Mouse (Mus musculus) heart, embryonic 16.5 days (tissue): ENCODE results near the gene Snx6. TPM values are rescaled to one million over a fixed set of nuclear protein-coding genes. Genes with fewer than 3 reads are reported as not detected.
"Not testable (repeated sequence)": the region's sequence is repeated elsewhere in the genome, so short reads cannot be mapped to it uniquely, and the experiment has no call there.

Experiments
- ATAC-seq: fragments of 200-750 bp; cut with Nextera tagmentation; replicated peaks from 2 replicates; pipeline ENCODE4 v1.8.0; 2017; ENCODE audit warnings: moderate number of reproducible peaks; ENCODE audit not compliant: insufficient read depth, low FRiP score; ENCODE audit errors: extremely low read depth
- H3K27ac ChIP-seq: fragments of 300-500 bp; sonication (generic); 2 replicates; pipeline ENCODE4 v1.5.1; 2014; ENCODE audit warnings: mild to moderate bottlenecking, low read length, control low read depth, moderate library complexity
- H3K27me3 ChIP-seq: fragments of 300-500 bp; sonication (generic); 2 replicates; pipeline ENCODE4 v1.6.1; 2014; ENCODE audit warnings: low read length, mixed read lengths; ENCODE audit not compliant: control insufficient read depth, insufficient read depth
- H3K36me3 ChIP-seq: fragments of 300-500 bp; sonication (generic); 2 replicates; pipeline ENCODE4 v1.6.1; 2014; ENCODE audit not compliant: control insufficient read depth, insufficient read depth
- H3K4me1 ChIP-seq: fragments of 300-500 bp; sonication (generic); 2 replicates; pipeline ENCODE4 v1.6.1; 2014; ENCODE audit warnings: low read length, mixed read lengths; ENCODE audit not compliant: control insufficient read depth, insufficient read depth
- H3K4me2 ChIP-seq: fragments of 300-500 bp; sonication (generic); 2 replicates; pipeline ENCODE4 v1.6.1; 2014; ENCODE audit warnings: low read depth, mild to moderate bottlenecking, control low read depth, low read length
- H3K4me3 ChIP-seq: fragments of 300-500 bp; sonication (generic); 2 replicates; pipeline ENCODE4 v1.5.1; 2014; ENCODE audit warnings: mild to moderate bottlenecking, control low read depth, low read length
- H3K9ac ChIP-seq: fragments of 300-500 bp; sonication (generic); 2 replicates; pipeline ENCODE4 v1.6.1; 2014; ENCODE audit warnings: low read length, control low read depth
- H3K9me3 ChIP-seq: fragments of 300-500 bp; sonication (generic); replicated peaks from 2 replicates; pipeline ENCODE4 v1.6.1; 2016; ENCODE audit warnings: low read length; ENCODE audit not compliant: control insufficient read depth
- WGBS: fragments of 180-500 bp; shearing (Covaris S2); extraction: QIAGEN DNeasy Blood & Tissue Kit; methylation state at CpG from one replicate; pipeline ENCODE4 v1.1.7; 2014; 5-methylcytosine and 5-hydroxymethylcytosine counted together
- polyA plus RNA-seq: library from polyadenylated mRNA; unstranded; fragments of >200 nt; fragmentation: Nextera tagmentation; extraction: Ambion mirVana; gene quantifications from 2 replicates; pipeline ENCODE4 v1.2.1, GENCODE M21; 2015

Snx6 gene
- polyA plus RNA-seq, 1 experiment from 2014 or later: 107 TPM

DNA sequence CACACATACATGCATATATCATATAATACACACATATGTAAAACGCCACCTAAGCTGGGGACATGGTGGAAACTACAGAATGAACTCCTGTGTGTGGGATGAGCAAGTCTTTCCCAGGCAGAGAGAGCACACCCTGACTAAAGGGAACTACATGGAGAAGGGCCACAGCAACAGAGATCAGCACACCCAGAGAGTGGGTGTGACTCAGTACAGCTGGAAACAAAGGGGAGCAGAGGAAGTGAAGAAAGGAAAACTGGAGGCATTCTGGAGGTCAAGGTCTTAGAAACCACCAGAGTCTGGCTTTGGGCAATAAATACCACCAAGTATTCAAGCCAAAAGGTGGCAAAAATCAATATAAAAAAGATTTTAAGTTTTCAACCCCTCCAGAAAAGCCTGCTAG is 34.8 kb downstream of the Snx6 start:
- Histone ChIP-seq H3K27me3 (no peaks in the 10 kb centered on the region), H3K27ac (no peak overlapping the region), H3K4me2 (no peak overlapping the region), H3K36me3 (peaks cover 42% of the 10 kb centered on the region), H3K4me3 (no peak overlapping the region), H3K9me3 (no peaks in the 10 kb centered on the region; the same call in 1 of the 2 replicates), H3K9ac (no peak overlapping the region), H3K4me1 (no peaks in the 10 kb centered on the region)
- 93% methylated on average over 1 of the region's 1 CpGs for WGBS
- ATAC-seq: no peak

DNA sequence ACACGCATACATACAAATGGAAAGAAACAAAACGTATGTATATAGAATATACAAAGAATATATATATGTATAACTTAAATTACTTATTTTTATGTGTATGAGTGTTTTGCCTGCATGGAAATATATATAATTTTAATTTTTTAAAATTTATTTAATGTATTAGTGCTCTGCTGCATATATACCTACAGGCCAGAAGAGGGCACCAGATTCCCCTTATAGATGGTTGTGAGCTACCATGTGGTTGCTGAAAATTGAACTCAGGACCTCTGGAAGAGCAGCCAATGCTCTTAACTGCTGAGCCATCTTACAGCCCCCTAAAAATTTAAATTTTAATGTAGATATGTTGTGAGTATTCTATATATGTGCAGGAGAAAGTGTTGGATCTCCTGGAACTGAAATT is 36.7 kb downstream of the Snx6 start:
- Histone ChIP-seq H3K9me3 (no peaks in the 10 kb centered on the region; the same call in 1 of the 2 replicates), H3K36me3 (peaks cover 45% of the 10 kb centered on the region), H3K4me1 (no peaks in the 10 kb centered on the region), H3K4me3 (no peak overlapping the region), H3K27me3 (no peaks in the 10 kb centered on the region), H3K9ac (no peak overlapping the region), H3K4me2 (no peak overlapping the region), H3K27ac (no peak overlapping the region)
- ATAC-seq: no peak
- WGBS: 96% methylated on average over 2 of the region's 2 CpGs

DNA sequence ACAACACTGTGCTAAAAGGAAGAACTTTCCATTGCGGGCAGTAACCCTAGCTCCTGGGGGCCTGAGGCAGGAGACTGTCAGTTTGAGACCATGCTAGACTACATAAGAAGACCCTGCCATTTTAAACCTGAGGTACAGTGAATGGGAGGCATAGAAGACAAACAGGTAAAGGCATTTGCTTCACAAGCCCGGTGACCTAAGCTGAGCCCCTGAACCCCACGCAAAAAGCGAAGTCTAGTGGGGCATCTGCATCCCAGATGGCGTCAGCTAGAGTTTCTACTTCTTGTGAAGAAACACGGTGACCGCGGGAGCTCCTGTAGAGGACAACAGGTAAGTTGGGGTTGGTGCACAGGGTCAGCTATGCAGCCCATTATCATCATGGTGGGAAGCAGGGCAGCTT is 46.9 kb downstream of the Snx6 start:
- no peak overlapping the region for H3K4me3 ChIP-seq
- no peaks in the 10 kb centered on the region for H3K27me3 ChIP-seq
- no peak for ATAC-seq
- H3K9ac ChIP-seq: no peak overlapping the region
- no peak overlapping the region for H3K4me2 ChIP-seq
- WGBS: 93% methylated on average over 8 of the region's 8 CpGs
- no peak overlapping the region for H3K27ac ChIP-seq
- H3K9me3 ChIP-seq: no peaks in the 10 kb centered on the region
- H3K36me3 ChIP-seq: peaks cover 39% of the 10 kb centered on the region
- no peaks in the 10 kb centered on the region for H3K4me1 ChIP-seq

DNA sequence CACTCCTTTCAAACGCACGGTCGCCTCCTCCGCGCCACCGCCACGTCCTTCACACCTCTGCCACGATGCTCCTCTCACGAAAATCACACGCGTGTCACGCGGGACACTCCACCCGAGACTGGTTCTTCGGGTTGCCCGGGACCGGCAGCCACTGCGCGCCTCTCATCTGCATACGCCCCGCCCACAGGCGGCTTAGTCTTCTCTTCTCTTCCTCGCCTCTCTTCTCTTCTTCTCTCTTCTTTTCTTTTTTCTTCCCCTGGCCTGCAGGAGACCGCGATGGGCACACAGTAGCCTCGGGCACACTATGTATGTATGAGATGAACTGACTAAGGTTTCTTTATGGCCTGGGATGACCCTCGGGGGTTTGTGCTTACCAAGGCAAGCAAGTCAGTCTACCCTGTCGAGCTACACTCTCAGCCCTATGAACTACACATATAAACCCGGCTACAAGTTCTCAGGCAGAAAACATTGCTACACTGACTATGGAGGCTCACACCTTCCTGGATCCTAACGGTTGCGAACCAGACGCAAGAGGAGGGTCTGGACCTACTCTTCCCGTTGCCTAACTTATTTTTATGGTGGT is 56.8 kb downstream of the Snx6 start:
- H3K27me3 ChIP-seq, H3K9ac ChIP-seq, H3K36me3 ChIP-seq, H3K4me3 ChIP-seq, H3K4me2 ChIP-seq, H3K9me3 ChIP-seq, H3K27ac ChIP-seq, H3K4me1 ChIP-seq: not testable (repeated sequence)
- ATAC-seq: peak; percentile 37
- 0% methylated on average over 8 of the region's 33 CpGs for WGBS

DNA sequence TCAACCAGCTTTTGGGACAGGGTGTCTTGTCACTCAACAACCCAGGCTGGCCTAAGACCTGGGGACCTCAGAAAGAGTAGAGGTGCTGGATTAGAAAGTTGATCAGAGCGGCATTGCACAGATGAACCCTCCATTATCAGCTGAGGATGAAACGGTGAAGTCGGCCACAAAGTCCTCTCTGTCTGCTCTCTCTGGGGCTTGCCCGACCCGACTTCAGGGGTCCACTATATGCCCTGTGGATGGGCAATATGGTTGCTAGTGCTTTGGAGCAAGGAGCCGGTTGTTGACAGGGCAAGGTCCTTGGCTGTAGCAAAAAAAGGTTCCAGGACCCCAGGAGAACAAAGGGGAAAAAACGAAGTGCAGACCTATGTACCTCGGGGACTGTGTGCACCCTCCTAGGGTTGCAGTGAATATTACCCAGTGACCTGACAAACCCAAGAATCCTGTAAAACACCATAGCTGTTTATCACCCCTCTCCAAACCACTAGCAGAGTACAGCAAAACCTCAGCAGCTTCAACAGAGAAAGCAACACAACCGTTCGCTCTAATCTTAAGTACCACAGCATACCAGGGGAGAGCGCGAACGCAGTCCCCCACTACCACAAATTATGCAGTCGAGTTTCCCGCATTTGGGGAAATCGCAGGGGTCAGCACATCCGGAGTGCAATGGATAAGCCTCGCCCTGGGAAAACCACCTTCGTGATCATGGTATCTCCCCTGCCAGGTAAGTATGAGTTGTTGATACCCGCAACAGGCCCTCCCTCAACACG is 57.4 kb downstream of the Snx6 start:
- H3K36me3 ChIP-seq, H3K27me3 ChIP-seq, H3K27ac ChIP-seq, H3K4me3 ChIP-seq, H3K9ac ChIP-seq, H3K9me3 ChIP-seq, H3K4me1 ChIP-seq, H3K4me2 ChIP-seq: not testable (repeated sequence)
- no CpG with 5 or more reads among the region's 21 CpGs for WGBS
- peak; percentile 83 for ATAC-seq

DNA sequence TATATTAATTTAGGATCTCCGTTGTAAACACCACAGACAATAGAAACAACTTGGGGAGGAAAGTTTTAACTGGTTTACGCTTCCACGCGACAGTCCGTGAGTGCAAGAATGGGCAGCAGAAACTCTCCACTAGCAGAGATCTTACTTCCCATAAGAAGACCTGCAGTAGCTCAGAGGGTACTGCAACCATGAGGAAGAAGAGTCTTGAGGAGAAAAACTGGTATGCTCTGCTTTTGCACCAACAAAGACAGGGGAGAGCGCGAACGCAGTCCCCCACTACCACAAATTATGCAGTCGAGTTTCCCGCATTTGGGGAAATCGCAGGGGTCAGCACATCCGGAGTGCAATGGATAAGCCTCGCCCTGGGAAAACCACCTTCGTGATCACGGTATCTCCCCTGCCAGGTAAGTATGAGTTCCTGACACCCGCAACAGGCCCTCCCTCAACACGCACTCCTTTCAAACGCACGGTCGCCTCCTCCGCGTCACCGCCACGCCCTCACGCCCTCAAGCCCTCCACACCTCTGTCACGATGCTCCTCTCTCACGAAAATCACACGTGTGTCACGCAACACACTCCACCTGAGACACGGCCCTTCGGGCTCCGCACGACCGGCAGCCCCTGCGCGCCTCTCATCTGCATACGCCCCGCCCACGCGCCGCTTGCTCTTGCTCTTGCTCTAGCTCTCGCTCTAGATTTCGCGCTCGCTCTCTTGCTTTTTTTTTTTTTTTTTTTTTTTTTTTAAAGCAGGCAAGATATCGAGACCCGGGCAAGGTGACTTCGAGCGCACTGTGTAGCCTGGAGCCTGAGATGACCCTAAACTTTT is 61.0 kb downstream of the Snx6 start:
- H3K9ac ChIP-seq, H3K4me3 ChIP-seq, H3K27ac ChIP-seq, H3K27me3 ChIP-seq, H3K4me1 ChIP-seq, H3K4me2 ChIP-seq, H3K36me3 ChIP-seq, H3K9me3 ChIP-seq: not testable (repeated sequence)
- WGBS: 0% methylated on average over 7 of the region's 49 CpGs
- ATAC-seq: peak; percentile 50

DNA sequence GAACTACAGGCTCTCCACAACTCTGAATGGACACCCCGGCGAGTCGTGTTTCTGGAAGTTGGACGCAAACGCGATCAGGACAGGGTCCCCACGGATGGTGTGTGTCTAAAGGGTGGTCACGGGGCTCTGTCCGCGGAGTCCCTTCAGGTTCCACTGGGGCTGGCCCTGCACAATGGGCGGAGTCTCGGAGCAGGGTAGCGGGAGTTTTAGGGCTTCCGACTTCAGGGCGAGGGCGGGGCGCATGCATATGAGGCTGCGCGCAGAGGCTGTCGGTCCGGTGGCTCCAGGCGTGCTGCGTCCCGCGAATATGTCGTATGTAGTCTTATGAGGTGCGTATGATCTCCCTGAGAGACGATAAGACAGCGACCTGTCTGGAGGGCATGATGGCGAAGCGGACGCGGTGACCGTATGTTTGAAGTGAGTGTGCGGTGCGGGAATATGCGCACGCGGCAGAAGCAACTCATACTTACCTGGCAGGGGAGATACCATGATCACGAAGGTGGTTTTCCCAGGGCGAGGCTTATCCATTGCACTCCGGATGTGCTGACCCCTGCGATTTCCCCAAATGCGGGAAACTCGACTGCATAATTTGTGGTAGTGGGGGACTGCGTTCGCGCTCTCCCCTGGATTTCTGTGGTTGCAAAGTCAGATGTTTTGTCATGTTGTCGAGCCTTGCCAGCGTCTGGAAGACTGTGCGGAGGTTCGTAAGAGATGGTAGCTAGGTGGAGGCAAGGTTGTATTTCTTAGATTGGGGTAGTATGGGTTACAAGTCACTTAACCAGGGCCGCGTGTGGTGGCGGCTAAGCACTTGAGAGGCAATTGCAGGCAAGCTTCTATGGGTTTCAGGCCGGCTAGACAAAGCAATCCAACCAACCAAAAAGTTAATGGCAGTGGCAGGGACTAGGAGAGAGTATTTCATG is 66.1 kb downstream of the Snx6 start:
- H3K4me2 ChIP-seq, H3K4me3 ChIP-seq, H3K4me1 ChIP-seq, H3K27ac ChIP-seq, H3K9me3 ChIP-seq, H3K36me3 ChIP-seq, H3K9ac ChIP-seq, H3K27me3 ChIP-seq: not testable (repeated sequence)
- WGBS: no CpG with 5 or more reads among the region's 56 CpGs
- peak; percentile 94 for ATAC-seq

DNA sequence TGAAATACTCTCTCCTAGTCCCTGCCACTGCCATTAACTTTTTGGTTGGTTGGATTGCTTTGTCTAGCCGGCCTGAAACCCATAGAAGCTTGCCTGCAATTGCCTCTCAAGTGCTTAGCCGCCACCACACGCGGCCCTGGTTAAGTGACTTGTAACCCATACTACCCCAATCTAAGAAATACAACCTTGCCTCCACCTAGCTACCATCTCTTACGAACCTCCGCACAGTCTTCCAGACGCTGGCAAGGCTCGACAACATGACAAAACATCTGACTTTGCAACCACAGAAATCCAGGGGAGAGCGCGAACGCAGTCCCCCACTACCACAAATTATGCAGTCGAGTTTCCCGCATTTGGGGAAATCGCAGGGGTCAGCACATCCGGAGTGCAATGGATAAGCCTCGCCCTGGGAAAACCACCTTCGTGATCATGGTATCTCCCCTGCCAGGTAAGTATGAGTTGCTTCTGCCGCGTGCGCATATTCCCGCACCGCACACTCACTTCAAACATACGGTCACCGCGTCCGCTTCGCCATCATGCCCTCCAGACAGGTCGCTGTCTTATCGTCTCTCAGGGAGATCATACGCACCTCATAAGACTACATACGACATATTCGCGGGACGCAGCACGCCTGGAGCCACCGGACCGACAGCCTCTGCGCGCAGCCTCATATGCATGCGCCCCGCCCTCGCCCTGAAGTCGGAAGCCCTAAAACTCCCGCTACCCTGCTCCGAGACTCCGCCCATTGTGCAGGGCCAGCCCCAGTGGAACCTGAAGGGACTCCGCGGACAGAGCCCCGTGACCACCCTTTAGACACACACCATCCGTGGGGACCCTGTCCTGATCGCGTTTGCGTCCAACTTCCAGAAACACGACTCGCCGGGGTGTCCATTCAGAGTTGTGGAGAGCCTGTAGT is 76.4 kb downstream of the Snx6 start:
- no CpG with 5 or more reads among the region's 56 CpGs for WGBS
- not testable (repeated sequence) for H3K36me3 ChIP-seq, H3K4me2 ChIP-seq, H3K27ac ChIP-seq, H3K27me3 ChIP-seq, H3K4me1 ChIP-seq, H3K9me3 ChIP-seq, H3K4me3 ChIP-seq, H3K9ac ChIP-seq
- ATAC-seq: peak; percentile 94
